Mouse (Mus musculus): Measurements from ENCODE around the gene Ptp4a2.
"Not testable (repeated sequence)": the region's sequence is repeated elsewhere in the genome, so short reads cannot be mapped to it uniquely, and the experiment has no call there.

Ptp4a2 gene

DNA sequence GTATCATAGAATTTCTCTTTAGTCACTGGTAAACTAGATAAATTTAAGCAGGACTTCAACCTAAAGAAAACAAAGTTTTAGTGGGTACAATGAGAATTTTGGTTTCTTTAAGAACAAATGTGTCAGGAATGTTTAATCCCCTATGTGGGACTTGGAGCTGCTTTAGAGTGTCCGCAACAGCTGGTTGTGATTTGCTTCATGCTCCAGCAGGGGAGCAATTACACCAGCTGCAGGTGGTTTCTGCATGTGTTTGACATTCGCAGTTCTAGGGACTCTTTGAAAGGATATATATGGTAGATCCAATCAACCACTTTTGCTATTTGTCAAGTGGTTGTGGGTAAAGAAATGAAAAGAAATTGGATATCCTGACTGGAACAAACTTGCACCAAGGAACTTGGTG lies 39.5 kb downstream of the Ptp4a2 start:
- DNase-seq (ENCODE audit: extremely low spot score, low read depth, low spot score): peak; percentile 39

DNA sequence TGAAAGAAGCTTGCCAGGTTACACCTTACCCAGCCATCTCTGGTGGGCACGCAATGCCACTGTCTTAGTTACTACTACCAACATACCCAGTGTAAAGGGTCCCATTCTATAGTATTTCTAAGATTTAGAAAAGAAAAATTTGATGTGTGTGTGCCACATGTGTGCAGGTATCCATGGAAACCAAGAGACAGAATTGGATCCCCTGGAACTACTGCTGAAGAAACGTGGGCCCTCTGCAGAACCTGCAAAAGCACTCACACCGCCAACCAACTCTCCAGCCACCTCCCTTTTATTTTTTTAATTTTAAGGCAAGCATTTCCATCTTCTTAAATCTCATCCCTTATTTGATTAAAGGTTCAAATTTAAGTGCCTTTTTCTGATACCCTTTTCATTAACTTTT lies 40.8 kb downstream of the Ptp4a2 start:
- DNase-seq (ENCODE audit: extremely low spot score, low read depth, low spot score): no peak

DNA sequence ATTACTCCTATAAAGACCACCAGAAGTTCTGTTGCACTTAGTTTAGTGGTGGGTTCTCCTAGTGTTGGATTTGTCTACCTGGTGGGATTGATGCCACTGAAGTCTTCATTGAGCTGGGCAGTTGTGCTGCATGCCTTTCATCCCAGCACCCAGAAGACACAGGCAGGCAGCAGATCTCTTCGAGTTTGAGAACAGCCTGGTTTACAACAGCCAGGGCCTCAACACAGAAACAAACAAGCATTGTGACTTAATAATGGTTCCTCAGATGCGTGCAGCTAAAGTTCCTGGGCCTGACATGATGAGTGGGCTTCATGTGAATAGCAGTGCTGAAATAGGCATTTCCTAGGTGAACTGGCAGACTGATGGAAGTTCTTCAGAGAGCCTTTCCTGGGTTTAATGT lies 42.0 kb downstream of the Ptp4a2 start:
- DNase-seq (ENCODE audit: extremely low spot score, low read depth, low spot score): no peak

DNA sequence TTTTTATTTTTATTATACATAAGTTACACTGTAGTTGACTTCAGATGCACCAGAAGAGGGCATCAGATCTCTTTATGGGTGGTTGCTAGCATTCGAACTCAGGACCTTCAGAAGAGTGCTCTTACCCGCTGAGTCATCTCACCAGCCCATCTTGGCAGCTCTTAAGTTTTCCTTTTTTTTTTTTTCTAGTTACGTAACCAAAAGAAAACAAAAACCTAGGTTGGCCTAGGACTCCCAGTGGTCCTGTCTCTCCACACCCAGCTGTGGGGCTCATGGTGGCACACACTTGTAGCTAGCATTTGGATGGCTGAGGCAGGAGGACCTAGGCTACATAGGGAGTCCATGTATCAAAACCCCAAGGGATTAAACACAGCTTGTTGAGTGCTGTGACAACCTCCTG lies 43.0 kb downstream of the Ptp4a2 start:
- DNase-seq (ENCODE audit: extremely low spot score, low read depth, low spot score): no peak

DNA sequence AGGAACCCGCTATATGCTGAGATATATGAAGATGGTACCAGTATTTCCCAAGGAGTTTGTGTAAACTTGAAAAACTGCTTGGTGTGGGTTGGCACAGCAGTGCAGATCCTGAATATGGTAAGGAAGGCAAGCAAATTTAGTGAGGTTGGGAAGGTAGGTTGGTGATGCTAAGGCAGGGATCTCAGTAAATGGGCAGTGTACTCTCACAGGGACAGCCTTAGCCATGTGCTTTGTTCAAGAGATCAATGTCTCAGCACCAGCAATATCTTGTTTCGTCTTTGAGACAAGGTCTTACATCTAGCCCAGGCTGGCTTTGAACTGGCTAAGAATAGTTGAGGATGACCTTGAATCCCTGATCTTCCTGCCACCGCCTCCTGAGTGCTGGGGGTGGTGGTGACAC lies 43.6 kb downstream of the Ptp4a2 start:
- DNase-seq (ENCODE audit: extremely low spot score, low read depth, low spot score): no peak

DNA sequence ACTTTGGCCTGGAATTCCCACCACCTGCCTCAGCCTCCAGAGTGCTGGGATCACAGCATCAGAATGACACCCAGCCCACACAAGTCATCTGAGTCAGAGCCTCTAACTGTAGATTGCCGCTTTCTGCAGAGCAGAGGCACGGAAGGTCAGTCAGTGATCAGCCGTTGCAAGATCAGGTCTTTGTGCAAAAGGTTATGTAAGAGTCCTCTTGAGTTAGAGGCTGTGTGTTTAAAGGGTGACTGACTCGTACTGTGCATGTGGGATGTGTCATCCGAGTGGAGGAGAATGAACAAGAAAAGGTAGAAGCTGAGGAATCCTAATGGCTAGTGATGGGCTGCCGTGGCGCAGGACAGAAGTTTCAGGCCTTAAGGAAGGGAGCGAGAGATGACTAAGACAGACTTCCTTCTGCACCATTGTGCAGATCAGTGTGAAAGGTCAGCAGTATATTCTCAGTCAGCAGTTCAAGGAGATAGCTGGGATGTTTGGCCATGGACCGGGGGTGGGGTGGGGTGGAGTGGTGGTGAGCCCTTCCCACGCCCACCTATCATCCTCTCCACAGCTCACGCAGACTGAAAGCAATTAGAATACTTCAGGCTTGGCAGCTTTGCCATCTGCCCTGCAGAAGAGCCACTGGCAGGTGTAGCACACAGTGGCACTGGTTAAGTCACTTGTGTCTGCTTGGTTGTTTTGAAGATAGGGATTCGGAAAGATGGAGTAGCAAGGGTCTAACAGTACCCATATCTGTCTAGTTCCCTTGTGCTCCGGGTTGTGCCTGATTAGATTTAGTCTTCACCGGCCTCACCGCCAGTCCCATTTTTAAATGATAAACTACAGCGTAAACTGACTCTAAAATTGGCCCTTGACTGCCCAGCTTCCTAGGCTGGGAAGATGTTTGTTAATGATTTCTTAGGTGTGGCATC lies 44.3 kb downstream of the Ptp4a2 start:
- no peak for DNase-seq (ENCODE audit: extremely low spot score, low read depth, low spot score)

DNA sequence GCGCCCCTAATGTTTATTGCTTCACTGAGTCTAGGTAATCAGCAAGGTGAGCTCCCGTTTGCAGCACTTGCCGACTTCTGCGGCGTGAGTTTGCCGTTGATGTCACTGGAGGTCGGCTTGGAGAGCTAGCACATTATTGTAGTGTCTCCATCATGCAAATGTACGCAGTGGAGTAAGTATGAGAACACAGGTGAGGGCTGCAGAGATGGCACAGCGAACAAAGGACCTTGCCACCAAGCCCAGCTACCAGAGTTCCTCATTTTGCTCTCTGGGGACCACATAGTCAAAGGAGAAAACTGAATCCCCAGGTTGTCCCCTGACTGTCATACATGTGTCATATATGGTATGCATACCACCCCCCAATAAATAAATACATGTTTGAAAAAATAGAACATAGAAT lies 49.4 kb downstream of the Ptp4a2 start:
- no peak for DNase-seq (ENCODE audit: extremely low spot score, low read depth, low spot score)

DNA sequence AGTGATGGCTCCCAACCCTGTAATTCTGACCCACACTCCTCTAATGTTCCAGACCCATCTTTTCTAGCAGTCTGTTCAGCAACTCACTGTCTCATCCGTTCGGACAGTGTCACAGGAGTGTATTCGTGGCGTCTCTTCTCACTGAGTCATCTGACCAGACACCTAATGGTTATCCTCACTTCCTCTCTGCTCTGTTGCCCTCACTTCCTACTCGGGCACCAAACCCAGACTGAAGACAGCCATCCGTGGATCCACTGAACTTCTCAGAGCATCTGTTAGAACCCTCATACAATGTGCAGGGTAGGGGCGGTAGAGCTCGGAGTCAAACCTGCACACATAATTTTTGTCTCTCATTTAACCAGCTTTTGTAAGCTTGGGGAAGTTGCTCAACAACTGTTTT lies 50.4 kb downstream of the Ptp4a2 start:
- no peak for DNase-seq (ENCODE audit: extremely low spot score, low read depth, low spot score)

DNA sequence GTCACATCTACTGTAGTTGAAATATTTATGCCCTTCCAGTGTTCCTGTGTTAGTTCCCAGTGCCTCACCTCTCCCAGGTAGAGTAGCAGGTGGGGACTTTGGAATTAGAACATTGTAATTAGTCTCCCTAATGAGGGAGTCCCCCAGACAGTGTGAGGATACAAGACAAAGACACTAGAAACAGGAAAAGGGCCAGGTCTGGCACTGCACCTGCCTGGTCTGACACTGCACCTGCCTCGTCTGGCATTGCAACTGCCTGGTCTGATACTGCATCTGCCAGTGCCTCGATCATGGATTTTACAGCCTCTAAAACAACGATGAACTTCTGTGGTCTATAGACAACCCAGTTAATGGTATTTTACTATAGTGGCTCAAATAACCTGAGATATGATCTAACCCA lies 51.3 kb downstream of the Ptp4a2 start:
- DNase-seq (ENCODE audit: extremely low spot score, low read depth, low spot score): no peak

DNA sequence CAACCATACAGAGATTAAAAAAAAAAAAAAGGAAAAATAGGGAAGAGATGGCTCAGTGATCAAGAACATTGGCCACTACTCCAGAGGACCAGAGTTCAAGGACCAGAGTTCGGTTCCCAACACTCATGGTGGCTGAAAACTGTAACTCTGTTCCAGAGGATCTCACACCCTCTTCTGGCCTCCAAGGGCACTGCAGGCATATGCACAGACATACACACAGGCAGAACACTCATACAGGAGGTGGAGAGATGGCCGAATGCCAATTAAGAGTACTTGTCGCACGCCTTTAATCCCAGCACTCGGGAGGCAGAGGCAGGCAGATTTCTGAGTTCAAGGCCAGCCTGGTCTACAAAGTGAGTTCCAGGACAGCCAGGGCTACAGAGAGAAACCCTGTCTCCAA lies 55.2 kb downstream of the Ptp4a2 start:
- not testable (repeated sequence) for DNase-seq (ENCODE audit: extremely low spot score, low read depth, low spot score)

DNA sequence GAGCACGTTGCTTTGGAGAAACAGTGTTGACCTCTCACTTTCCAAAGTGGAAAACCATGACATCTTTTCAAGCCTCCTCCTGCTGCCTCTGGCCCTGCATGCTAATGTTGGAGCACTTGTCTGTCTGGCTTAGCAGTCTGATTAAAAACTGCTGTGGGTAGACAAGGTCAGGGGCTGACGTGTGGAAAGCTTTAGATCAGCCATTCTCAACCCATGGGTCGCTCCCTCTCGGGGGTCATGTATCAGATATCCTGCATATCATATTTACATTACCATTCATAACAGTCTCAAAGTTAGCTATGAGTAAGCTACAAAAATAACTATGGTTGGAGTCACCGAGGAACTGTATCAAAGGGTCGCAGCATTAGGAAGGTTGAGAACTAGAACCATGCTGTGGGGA lies 57.2 kb downstream of the Ptp4a2 start:
- no peak for DNase-seq (ENCODE audit: extremely low spot score, low read depth, low spot score)

DNA sequence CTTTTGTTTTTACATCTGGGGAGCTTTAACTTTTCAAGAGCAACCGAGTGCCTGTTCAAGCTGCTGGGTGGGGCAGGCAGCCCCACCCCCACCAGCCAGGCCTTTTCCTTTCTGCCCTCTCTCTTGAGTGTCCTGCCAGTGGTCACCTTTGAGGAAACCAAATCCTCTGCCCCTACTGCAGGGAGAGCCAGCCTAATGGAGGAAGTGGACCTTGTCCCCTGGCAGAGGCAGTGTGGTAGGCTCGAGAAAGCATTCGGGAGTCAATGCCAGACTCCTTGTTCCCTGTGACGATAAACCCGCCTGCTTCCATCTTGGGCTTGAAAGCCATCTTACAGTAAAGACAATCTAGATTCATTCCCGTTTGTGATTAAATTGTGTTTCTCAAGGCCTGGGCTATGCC lies 59.5 kb downstream of the Ptp4a2 start:
- no peak for DNase-seq (ENCODE audit: extremely low spot score, low read depth, low spot score)

DNA sequence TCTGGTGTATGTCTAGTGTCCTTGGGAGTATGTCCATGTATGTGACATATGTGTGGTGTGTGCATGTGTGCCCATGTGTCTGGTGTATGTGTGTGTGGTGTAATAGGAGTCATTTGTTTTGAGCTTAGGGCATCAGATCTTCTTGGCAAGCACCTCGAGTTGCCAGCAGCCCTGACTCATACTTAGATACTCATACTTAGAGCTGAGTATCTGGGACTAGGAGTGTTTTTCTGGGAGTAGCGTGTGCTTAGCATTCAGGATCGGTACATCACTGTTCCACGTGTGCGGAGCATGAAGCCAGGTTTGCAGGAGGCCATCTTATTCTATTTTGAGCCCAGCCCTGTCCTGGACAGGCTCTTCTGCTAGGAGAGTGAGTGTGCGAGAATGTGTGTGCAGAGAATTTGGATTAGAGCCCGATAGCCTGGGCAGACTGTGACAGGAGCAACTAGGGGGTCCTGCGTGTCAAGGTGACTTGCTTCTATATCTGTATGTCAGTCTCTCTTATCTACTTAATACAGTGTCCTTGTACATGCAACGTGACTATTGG lies 61.4 kb downstream of the Ptp4a2 start:
- DNase-seq (ENCODE audit: extremely low spot score, low read depth, low spot score): no peak

DNA sequence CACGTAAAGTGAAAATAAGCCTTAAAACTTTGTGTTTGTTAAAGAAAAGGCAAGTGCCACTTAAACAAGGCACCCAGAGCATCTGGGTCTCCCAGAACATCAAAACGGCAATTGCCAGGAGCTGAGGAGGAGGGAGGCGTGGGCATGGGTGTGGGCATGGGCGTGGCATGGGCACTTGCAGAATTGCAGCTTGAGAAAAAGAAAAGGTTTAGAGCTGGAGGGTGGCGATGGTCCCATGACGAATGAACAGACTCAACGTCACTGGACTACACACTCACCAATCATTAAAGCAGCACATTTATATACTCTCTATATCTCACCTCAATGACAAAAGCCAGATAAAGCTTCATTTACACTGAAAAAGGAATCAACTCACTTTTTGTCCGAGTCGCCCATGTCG lies 63.8 kb downstream of the Ptp4a2 start:
- no peak for DNase-seq (ENCODE audit: extremely low spot score, low read depth, low spot score)

DNA sequence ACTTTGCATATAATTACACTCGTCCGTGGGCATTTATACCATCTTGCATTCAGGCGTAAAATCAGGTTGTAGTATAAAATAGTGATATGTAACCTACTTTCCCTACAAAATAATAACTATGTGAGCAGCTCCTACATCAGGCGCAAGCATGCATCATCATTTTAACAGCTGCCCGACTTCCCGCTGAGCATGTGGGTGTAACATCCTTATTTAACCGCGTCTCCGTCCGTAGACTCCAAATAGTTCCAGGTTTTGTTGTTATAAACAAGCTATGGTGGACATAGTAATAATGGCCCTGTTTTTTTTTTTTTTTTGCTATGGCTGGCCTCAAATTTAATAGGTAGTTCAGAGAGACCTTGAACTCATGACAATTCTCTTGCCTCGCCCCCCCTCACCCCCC lies 64.4 kb downstream of the Ptp4a2 start:
- no peak for DNase-seq (ENCODE audit: extremely low spot score, low read depth, low spot score)

DNA sequence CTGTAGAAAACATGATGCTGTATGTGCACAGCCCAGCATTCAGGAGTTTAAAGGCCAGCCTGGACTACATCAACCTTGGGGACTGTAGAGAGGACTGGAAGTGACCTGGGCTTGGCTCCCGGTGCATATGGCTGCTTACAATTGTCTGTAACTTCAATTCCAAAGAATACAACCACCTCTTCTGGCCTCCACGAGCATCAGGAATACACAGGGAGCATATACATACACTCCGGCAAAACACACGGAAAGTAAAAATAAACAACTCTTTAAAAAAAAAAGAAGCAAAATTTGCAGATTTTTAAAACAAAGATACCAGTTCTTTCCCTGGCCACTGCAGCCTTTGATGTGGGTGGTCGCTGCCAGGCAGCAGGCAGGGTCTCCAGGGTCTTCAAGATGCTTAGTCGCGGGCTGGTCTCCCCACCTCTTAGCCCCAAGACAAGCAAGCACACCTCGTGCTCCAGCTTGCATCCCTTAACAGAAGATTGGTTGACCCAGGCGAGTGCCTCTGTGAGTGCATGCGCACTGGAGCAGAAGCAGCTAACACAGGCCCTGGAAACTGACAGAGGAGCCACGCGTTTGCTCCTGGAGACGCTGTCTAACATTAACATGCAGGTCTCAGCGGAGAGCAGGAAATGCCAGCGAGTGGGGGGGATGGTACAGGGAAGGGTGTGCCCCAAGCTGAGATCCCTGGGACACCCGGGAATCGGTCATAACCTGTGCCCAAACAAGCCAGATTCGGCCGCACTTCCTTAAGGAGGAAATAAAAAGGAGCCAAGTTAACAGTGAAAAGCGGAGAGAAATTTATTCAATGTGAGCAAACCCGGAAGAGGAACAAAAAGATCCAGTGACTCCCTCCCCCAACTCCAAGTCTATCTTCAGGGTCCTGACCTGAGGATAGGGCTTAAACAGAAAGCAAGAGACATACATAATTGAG lies 66.1 kb downstream of the Ptp4a2 start:
- DNase-seq (ENCODE audit: extremely low spot score, low read depth, low spot score): peak; percentile 44

DNA sequence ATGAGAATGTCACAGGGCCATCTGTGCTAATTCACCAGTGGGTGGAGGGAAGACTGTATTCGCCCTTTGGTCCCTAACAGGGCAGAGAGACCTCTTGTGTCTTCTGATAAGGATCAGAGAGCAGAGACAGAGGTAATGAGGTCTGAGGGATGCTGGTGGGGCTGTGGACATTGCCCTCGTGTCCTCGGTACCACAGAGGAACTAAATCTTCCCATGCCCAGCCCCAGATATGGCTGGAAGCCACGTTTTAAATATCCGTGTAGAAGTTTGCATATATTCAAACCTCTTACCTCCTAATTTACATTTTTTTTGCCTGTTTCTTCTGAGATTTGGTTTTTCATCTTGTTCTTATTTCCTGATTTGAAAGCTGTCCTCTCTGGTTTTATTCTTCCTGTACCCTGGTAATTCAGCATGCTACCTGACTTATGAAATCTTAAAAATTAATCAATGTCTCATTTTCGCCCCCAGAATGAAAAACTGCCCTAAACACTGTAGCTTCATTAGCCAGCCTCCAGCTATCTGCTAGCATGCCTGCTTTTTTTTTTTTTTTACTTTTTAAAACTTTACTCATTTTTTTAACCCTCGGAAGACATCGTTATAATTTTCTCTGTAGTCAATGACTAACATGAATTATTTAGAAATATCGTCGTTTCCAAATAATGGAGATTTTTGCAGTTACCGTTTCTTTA lies 67.1 kb downstream of the Ptp4a2 start:
- no peak for DNase-seq (ENCODE audit: extremely low spot score, low read depth, low spot score)

DNA sequence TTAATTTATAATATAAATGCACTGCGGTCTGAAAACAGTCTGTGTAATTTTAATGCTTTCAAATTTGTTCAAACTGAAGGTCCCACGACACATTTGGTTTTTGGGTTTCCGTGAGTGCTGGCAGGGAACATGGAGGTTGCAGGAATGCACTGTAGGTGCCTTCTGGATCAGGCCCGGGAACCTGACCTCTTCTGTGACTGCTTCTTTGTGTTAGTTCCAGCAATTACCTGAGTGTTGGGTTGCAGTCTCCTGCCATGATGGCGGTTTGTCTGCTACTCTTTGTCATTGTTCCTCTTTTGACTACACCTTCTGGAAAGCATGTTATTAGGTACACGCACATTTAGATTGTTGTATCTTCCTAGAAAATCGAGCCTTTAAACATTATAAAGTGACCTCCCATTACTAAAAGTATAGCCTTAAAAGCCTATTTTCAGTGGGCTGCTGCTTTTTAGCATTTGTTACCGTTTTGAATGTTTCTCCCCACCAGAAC lies 67.7 kb downstream of the Ptp4a2 start:
- DNase-seq (ENCODE audit: extremely low spot score, low read depth, low spot score): no peak

DNA sequence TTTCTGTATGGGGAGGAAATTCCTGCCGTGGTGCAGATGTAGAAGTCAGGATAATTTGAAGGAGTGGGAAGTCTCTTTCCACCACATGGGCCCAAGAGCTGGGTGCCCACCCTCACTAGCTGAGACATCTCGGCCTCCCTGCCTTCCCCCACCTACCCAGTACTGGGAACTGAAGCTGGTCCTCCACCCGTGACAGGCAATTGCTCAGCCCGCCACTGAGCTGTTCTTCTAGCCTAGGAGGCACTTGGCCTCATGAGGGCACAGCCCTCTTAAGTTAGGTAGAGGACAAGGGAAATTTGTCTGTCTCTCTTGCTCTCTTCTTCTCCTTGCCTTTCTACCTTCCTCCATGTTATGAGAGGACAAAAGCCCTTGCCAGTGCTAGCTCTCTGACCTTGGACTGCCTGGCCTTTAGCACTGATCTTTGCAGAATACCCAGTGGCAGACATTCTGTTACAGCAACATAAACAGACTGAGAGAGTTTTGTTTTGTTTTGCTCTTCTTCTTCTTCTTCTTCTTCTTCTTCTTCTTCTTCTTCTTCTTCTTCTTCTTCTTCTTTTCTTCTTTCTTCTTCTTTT lies 68.3 kb downstream of the Ptp4a2 start:
- DNase-seq (ENCODE audit: extremely low spot score, low read depth, low spot score): no peak

DNA sequence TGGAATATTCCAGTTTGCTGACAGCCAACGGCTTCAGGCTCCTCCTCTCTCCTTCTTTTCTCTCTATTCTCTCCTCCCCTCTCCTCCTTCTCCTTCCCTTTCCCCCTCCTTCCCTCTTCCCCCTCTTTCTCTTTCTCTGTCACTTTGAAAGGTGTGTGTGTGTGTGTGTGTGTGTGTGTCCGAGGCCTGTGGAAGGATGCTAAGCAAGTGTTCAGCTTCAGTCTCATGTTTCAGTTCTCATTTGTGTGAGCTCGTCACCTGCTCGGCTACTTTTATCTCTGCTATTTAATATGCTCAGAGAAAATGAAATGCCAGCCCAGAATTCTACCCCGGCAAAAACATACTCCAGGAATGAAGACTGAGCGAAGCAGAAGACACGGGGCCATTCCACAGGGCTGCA lies 69.6 kb downstream of the Ptp4a2 start:
- DNase-seq (ENCODE audit: extremely low spot score, low read depth, low spot score): no peak

DNA sequence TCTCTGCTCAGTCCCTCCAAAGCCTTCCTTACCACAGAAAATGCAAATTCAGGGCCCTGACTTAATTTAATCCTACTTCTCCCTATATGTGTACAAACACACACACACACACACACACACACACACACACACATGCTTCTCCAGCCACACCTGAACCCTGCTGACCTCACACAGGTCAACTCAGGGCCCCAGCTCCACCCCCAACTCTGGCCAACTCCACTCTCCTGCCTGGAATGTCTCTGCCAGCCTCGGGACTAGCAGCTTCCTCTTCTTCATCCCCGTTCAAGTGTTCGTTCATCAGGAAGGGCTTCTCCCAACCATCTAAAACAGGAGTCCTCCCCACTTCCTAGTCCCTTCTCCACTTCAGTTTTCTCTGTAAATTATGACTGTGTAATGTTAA lies 70.6 kb downstream of the Ptp4a2 start:
- DNase-seq (ENCODE audit: extremely low spot score, low read depth, low spot score): no peak

Measured in hindlimb bud, embryonic 11.5 days (tissue).